Mouse (Mus musculus) urinary bladder, adult 2 months (tissue): ENCODE measurements at regions not wholly inside any gene's neighbourhood (a gene's known extent, or its start where the extent isn't known, plus 50 kb on each side); places are given as distances from the start of the nearest gene placed in this dataset.

Experiments used
- DNase-seq: peaks from one replicate; pipeline ENCODE4 v3.0.0; 2022; ENCODE audit warnings: low spot score

- no peak for DNase-seq
Observed at GRCm38 (mm10) chr12:14088960-14089359, 62.9 kb downstream of the Fam84a start.

GRCm38 (mm10) chr12:14082771-14083170 lies 69.1 kb downstream of the Fam84a start:
- no peak for DNase-seq

- DNase-seq = no peak
Observed at GRCm38 (mm10) chr12:14079892-14080291, 72.0 kb downstream of the Fam84a start.

GRCm38 (mm10) chr12:14069049-14069448 lies 82.8 kb downstream of the Fam84a start:
- peak; percentile 18 for DNase-seq

- no peak for DNase-seq
Observed at GRCm38 (mm10) chr12:14065401-14065800, 86.5 kb downstream of the Fam84a start.

- no peak for DNase-seq
Observed at GRCm38 (mm10) chr12:14063276-14063675, 88.6 kb downstream of the Fam84a start.

GRCm38 (mm10) chr12:14056116-14056515 lies 95.7 kb downstream of the Fam84a start:
- DNase-seq = no peak

GRCm38 (mm10) chr12:14032363-14032762 lies 119.5 kb downstream of the Fam84a start:
- no peak for DNase-seq

- DNase-seq = no peak
Observed at GRCm38 (mm10) chr12:14015271-14015670, 136.6 kb downstream of the Fam84a start.

- DNase-seq = no peak
Observed at GRCm38 (mm10) chr12:14005991-14006390, 145.9 kb downstream of the Fam84a start.

- DNase-seq = no peak
Observed at GRCm38 (mm10) chr12:14001672-14002071, 150.2 kb downstream of the Fam84a start.

- no peak for DNase-seq
Observed at GRCm38 (mm10) chr12:13984396-13984776, 167.5 kb downstream of the Fam84a start.

GRCm38 (mm10) chr12:13983631-13984395 lies 168.0 kb downstream of the Fam84a start:
- DNase-seq = no peak

GRCm38 (mm10) chr12:13964537-13964936 lies 187.3 kb downstream of the Fam84a start:
- DNase-seq = no peak

GRCm38 (mm10) chr12:13939494-13939893 lies 212.4 kb downstream of the Fam84a start:
- no peak for DNase-seq

- no peak for DNase-seq
Observed at GRCm38 (mm10) chr12:13921066-13921465, 230.8 kb downstream of the Fam84a start.

- DNase-seq = no peak
Observed at GRCm38 (mm10) chr12:13883317-13883716, 268.5 kb downstream of the Fam84a start.

GRCm38 (mm10) chr12:13869161-13869560 lies 282.7 kb downstream of the Fam84a start:
- no peak for DNase-seq

GRCm38 (mm10) chr12:13861226-13861625 lies 290.6 kb downstream of the Fam84a start:
- no peak for DNase-seq

GRCm38 (mm10) chr12:13844532-13845485 lies 307.0 kb downstream of the Fam84a start:
- DNase-seq = peak; percentile 25

GRCm38 (mm10) chr12:13843423-13844080 lies 308.3 kb downstream of the Fam84a start:
- no peak for DNase-seq

GRCm38 (mm10) chr12:13841238-13841637 lies 310.6 kb downstream of the Fam84a start:
- no peak for DNase-seq
